Mouse (Mus musculus) spleen, adult 2 months (tissue): ENCODE measurements at regions not wholly inside any gene's neighbourhood (a gene's known extent, or its start where the extent isn't known, plus 50 kb on each side); places are given as distances from the start of the nearest gene placed in this dataset.

Experiments
- CTCF ChIP-seq: fragments of 200-500 bp; IDR thresholded peaks from 2 replicates; pipeline ENCODE4 v1.5.1; 2011; ENCODE audit warnings: mild to moderate bottlenecking, inconsistent platforms; ENCODE audit not compliant: insufficient read depth, insufficient read length, insufficient replicate concordance; ENCODE audit errors: extremely low read depth
- POLR2A ChIP-seq: fragments of 200-500 bp; IDR thresholded peaks from 2 replicates; pipeline ENCODE4 v1.6.1; 2011; ENCODE audit warnings: low read depth, low read length, inconsistent platforms

- TF ChIP-seq CTCF (no peak), POLR2A (no peak)
These were observed 134.0 kb upstream of the Kcnh8 start for GRCm38 (mm10) chr17:52468464-52468863.
